Mouse (Mus musculus): Measurements from ENCODE around the gene Kcnip1.

- TF ChIP-seq SIN3A (IDR thresholded peaks at IDR 0.05; ENCODE audit: low read length) (no peak), HCFC1 (IDR thresholded peaks at IDR 0.05; ENCODE audit: low read depth, low read length) (no peak), IRF4 (IDR thresholded peaks at IDR 0.05; ENCODE audit: low read depth, low read length) (no peak), TCF12 (IDR thresholded peaks at IDR 0.05; ENCODE audit: low read depth, low read length) (no peak), MYC (IDR thresholded peaks at IDR 0.05; ENCODE audit: low read depth, low read length) (no peak)
These were observed 131.9 kb downstream of the Kcnip1 start for GRCm38 (mm10) chr11:33860905-33861582.
